Mouse (Mus musculus): ENCODE data around the gene Pawr. TPM values are rescaled to one million over a fixed set of nuclear protein-coding genes. Genes with fewer than 3 reads are reported as not detected.

The Pawr gene
- polyA plus RNA-seq, 1 experiment from 2014 or later = 2.2 TPM

- H3K9ac ChIP-seq = no peak overlapping the region
- H3K36me3 ChIP-seq = 0 out of 2 replicates have a peak, but pooled peaks cover 4% of the 10 kb centered on the region
- WGBS = 75% methylated on average over 9 of the region's 9 CpGs
- no peaks in the 10 kb centered on the region for H3K27me3 ChIP-seq
- H3K4me3 ChIP-seq = no peak overlapping the region
- H3K27ac ChIP-seq = no peak overlapping the region
- peaks cover 11% of the 10 kb centered on the region; the same call in 1 of the 2 replicates for H3K9me3 ChIP-seq
- no peak for ATAC-seq (ENCODE audit: low FRiP score, low read depth)
- no peaks in the 10 kb centered on the region; the same call in 1 of the 2 replicates for H3K4me1 ChIP-seq
- H3K4me2 ChIP-seq (replicated peaks) = no peak overlapping the region
Measured at GRCm38 (mm10) chr10:108363932-108364331, 32.0 kb downstream of the Pawr start.

GRCm38 (mm10) chr10:108364946-108365719 lies 33.2 kb downstream of the Pawr start:
- H3K36me3 ChIP-seq = 0 out of 2 replicates have a peak, but pooled peaks cover 4% of the 10 kb centered on the region
- WGBS = 93% methylated on average over 26 of the region's 26 CpGs
- no peak for ATAC-seq (ENCODE audit: low FRiP score, low read depth)

GRCm38 (mm10) chr10:108366251-108366650 lies 34.3 kb downstream of the Pawr start:
- Histone ChIP-seq H3K27ac (no peak overlapping the region), H3K27me3 (no peaks in the 10 kb centered on the region), H3K4me1 (no peaks in the 10 kb centered on the region; the same call in 1 of the 2 replicates), H3K36me3 (0 out of 2 replicates have a peak, but pooled peaks cover 4% of the 10 kb centered on the region), H3K9ac (no peak overlapping the region), H3K9me3 (peaks cover 11% of the 10 kb centered on the region; the same call in 1 of the 2 replicates), H3K4me2 (replicated peaks) (no peak overlapping the region), H3K4me3 (no peak overlapping the region)
- ATAC-seq (ENCODE audit: low FRiP score, low read depth) = no peak
- 95% methylated on average over 5 of the region's 5 CpGs for WGBS

More at GRCm38 (mm10) chr10:108364946-108365719, 33.2 kb downstream of the Pawr start:
- Histone ChIP-seq H3K4me3 (no peak overlapping the region), H3K27me3 (no peaks in the 10 kb centered on the region), H3K9ac (no peak overlapping the region), H3K4me1 (no peaks in the 10 kb centered on the region; the same call in 1 of the 2 replicates), H3K27ac (no peak overlapping the region), H3K4me2 (replicated peaks) (no peak overlapping the region), H3K9me3 (peaks cover 11% of the 10 kb centered on the region; the same call in 1 of the 2 replicates)

GRCm38 (mm10) chr10:108368358-108368757 lies 36.4 kb downstream of the Pawr start:
- 82% methylated on average over 6 of the region's 6 CpGs for WGBS
- Histone ChIP-seq H3K9ac (no peak overlapping the region), H3K9me3 (peaks cover 11% of the 10 kb centered on the region; the same call in 1 of the 2 replicates), H3K27me3 (no peaks in the 10 kb centered on the region), H3K27ac (no peak overlapping the region), H3K36me3 (0 out of 2 replicates have a peak, but pooled peaks cover 4% of the 10 kb centered on the region), H3K4me1 (no peaks in the 10 kb centered on the region), H3K4me3 (no peak overlapping the region), H3K4me2 (replicated peaks) (no peak overlapping the region)
- no peak for ATAC-seq (ENCODE audit: low FRiP score, low read depth)

GRCm38 (mm10) chr10:108372258-108372657 lies 40.3 kb downstream of the Pawr start:
- Histone ChIP-seq H3K9me3 (no peaks in the 10 kb centered on the region), H3K4me1 (no peaks in the 10 kb centered on the region), H3K9ac (no peak overlapping the region), H3K27ac (no peak overlapping the region), H3K36me3 (no peaks in the 10 kb centered on the region), H3K4me2 (replicated peaks) (no peak overlapping the region), H3K27me3 (no peaks in the 10 kb centered on the region), H3K4me3 (no peak overlapping the region)
- 64% methylated on average over 7 of the region's 7 CpGs for WGBS
- no peak for ATAC-seq (ENCODE audit: low FRiP score, low read depth)

- 83% methylated on average over 5 of the region's 5 CpGs for WGBS
- H3K27me3 ChIP-seq = no peaks in the 10 kb centered on the region
- no peaks in the 10 kb centered on the region for H3K36me3 ChIP-seq
- H3K9me3 ChIP-seq = no peaks in the 10 kb centered on the region
- no peak overlapping the region for H3K4me2 ChIP-seq (replicated peaks)
- no peaks in the 10 kb centered on the region for H3K4me1 ChIP-seq
- no peak for ATAC-seq (ENCODE audit: low FRiP score, low read depth)
- no peak overlapping the region for H3K27ac ChIP-seq
- no peak overlapping the region for H3K4me3 ChIP-seq
- H3K9ac ChIP-seq = no peak overlapping the region
Measured at GRCm38 (mm10) chr10:108372858-108373257, 40.9 kb downstream of the Pawr start.

GRCm38 (mm10) chr10:108375796-108376195 lies 43.9 kb downstream of the Pawr start:
- Histone ChIP-seq H3K36me3 (no peaks in the 10 kb centered on the region), H3K27me3 (no peaks in the 10 kb centered on the region), H3K9ac (no peak overlapping the region), H3K27ac (no peak overlapping the region), H3K4me2 (replicated peaks) (no peak overlapping the region), H3K9me3 (no peaks in the 10 kb centered on the region), H3K4me3 (no peak overlapping the region), H3K4me1 (no peaks in the 10 kb centered on the region)
- ATAC-seq (ENCODE audit: low FRiP score, low read depth) = no peak
- WGBS = 94% methylated on average over 8 of the region's 8 CpGs

GRCm38 (mm10) chr10:108376366-108376765 lies 44.4 kb downstream of the Pawr start:
- H3K4me2 ChIP-seq (replicated peaks) = no peak overlapping the region
- H3K27ac ChIP-seq = no peak overlapping the region
- no peak for ATAC-seq (ENCODE audit: low FRiP score, low read depth)
- no peaks in the 10 kb centered on the region for H3K4me1 ChIP-seq
- no peaks in the 10 kb centered on the region for H3K9me3 ChIP-seq
- H3K4me3 ChIP-seq = no peak overlapping the region
- H3K36me3 ChIP-seq = no peaks in the 10 kb centered on the region
- 89% methylated on average over 4 of the region's 4 CpGs for WGBS
- H3K27me3 ChIP-seq = no peaks in the 10 kb centered on the region
- H3K9ac ChIP-seq = no peak overlapping the region

- Histone ChIP-seq H3K9ac (no peak overlapping the region), H3K9me3 (no peaks in the 10 kb centered on the region), H3K4me1 (no peaks in the 10 kb centered on the region), H3K4me2 (replicated peaks) (no peak overlapping the region), H3K27ac (no peak overlapping the region), H3K36me3 (no peaks in the 10 kb centered on the region), H3K4me3 (no peak overlapping the region), H3K27me3 (no peaks in the 10 kb centered on the region)
- ATAC-seq (ENCODE audit: low FRiP score, low read depth) = no peak
- WGBS = 90% methylated on average over 7 of the region's 7 CpGs
Measured at GRCm38 (mm10) chr10:108377369-108377768, 45.4 kb downstream of the Pawr start.

GRCm38 (mm10) chr10:108378062-108378461 lies 46.1 kb downstream of the Pawr start:
- Histone ChIP-seq H3K27me3 (no peaks in the 10 kb centered on the region), H3K36me3 (no peaks in the 10 kb centered on the region), H3K4me2 (replicated peaks) (no peak overlapping the region), H3K27ac (no peak overlapping the region), H3K4me3 (no peak overlapping the region), H3K9me3 (no peaks in the 10 kb centered on the region), H3K9ac (no peak overlapping the region), H3K4me1 (no peaks in the 10 kb centered on the region)
- no peak for ATAC-seq (ENCODE audit: low FRiP score, low read depth)
- 88% methylated on average over 6 of the region's 6 CpGs for WGBS

GRCm38 (mm10) chr10:108378479-108378878 lies 46.6 kb downstream of the Pawr start:
- Histone ChIP-seq H3K27ac (no peak overlapping the region), H3K4me2 (replicated peaks) (no peak overlapping the region), H3K4me3 (no peak overlapping the region), H3K27me3 (no peaks in the 10 kb centered on the region), H3K9me3 (no peaks in the 10 kb centered on the region), H3K4me1 (no peaks in the 10 kb centered on the region), H3K36me3 (no peaks in the 10 kb centered on the region), H3K9ac (no peak overlapping the region)
- WGBS = 78% methylated on average over 5 of the region's 5 CpGs
- ATAC-seq (ENCODE audit: low FRiP score, low read depth) = no peak

- ATAC-seq (ENCODE audit: low FRiP score, low read depth) = no peak
- no peaks in the 10 kb centered on the region for H3K27me3 ChIP-seq
- WGBS = 87% methylated on average over 10 of the region's 10 CpGs
- no peak overlapping the region for H3K9ac ChIP-seq
- 0 out of 2 replicates have a peak, but pooled peaks cover 5% of the 10 kb centered on the region for H3K4me1 ChIP-seq
- no peaks in the 10 kb centered on the region for H3K36me3 ChIP-seq
- no peak overlapping the region for H3K4me2 ChIP-seq (replicated peaks)
- no peak overlapping the region for H3K4me3 ChIP-seq
- H3K27ac ChIP-seq = no peak overlapping the region
- H3K9me3 ChIP-seq = no peaks in the 10 kb centered on the region
Measured at GRCm38 (mm10) chr10:108380715-108381114, 48.8 kb downstream of the Pawr start.

All from limb, embryonic 13.5 days (tissue).